In the genomic region with DNA sequence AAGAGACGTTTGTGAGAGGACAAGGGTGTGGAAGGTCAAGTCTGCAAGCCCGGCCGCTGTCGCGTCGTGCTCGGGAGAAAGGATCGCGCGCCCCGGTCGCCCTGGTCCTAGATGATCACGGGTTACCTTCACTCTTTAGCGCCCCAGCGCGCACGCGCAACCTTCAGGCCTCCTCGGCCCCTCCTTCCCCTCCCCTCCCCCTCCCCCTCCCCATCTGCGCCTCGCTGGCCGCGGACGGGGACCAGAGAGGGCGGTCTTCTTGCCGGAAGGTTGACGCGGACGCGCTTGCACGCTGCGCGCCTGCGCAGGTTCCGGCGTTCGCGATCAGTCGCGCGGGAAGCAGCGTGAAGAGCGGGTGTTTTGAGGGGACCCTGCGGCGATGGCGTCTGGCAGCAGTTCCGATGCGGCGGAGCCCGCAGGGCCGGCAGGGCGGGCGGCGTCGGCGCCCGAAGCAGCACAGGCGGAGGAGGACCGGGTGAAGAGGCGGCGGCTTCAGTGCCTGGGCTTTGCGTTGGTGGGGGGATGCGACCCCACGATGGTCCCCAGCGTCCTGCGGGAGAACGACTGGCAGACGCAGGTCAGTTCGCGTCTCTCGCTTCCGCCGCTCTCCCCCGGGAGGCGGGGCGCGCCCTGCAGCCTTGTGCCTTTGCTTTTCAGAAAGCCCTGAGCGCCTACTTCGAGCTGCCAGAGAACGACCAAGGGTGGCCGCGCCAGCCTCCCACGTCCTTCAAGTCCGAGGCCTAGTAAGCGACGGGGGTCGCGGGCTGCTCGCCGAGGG, we compare ENCODE assay signal across 8 mouse cellular contexts. TPM values are rescaled to one million over a fixed set of nuclear protein-coding genes. Genes with fewer than 3 reads are reported as not detected.
DNase-seq lines count a peak whose midpoint lies in the region; ATAC-seq lines count a peak whose summit lies in the region.

A gene (minus strand): TSS at position 188 of the 778 bp plus-strand sequence.
A gene (plus strand): TSS at position 327 of the 778 bp plus-strand sequence.

- H3K4me3 ChIP-seq in heart, embryonic 13.5 days, result peak within 1 kb of the TSS; percentile 92
- H3K4me3 ChIP-seq in liver, embryonic 12.5 days, result peak within 1 kb of the TSS; percentile 97
- peak within 1 kb of the TSS; percentile 96 for H3K4me3 ChIP-seq in stomach, embryonic 15.5 days (replicated peaks)

- under 1% methylated on average over 89 of the region's 90 CpGs for WGBS in heart, embryonic 13.5 days
- under 1% methylated on average over 86 of the region's 90 CpGs for WGBS in liver, embryonic 12.5 days (ENCODE audit: insufficient replicate concordance)
- WGBS in stomach, embryonic 15.5 days, result under 1% methylated on average over 84 of the region's 90 CpGs

- peak within 1 kb of the TSS; percentile 99 for H3K9ac ChIP-seq in heart, embryonic 13.5 days
- peak within 1 kb of the TSS; percentile 98 for H3K9ac ChIP-seq in liver, embryonic 12.5 days
- H3K9ac ChIP-seq in stomach, embryonic 15.5 days, result peak within 1 kb of the TSS; percentile 99

- peak within 1 kb of the TSS; percentile 92 for H3K4me2 ChIP-seq in heart, embryonic 13.5 days
- H3K4me2 ChIP-seq in liver, embryonic 12.5 days, result peak within 1 kb of the TSS; percentile 78
- H3K4me2 ChIP-seq in stomach, embryonic 15.5 days, result peak within 1 kb of the TSS; percentile 75

- peak; percentile 99 for DNase-seq in CD4-positive helper T cell, adult 2 months (ENCODE audit: low read depth, low spot score)
- DNase-seq in brain, embryonic 18.5 days (ENCODE audit: low read depth, low spot score), result peak; percentile 91
- DNase-seq in kidney, postnatal 10 days, result peak; percentile 97
- DNase-seq in natural killer cell, adult 2 months (ENCODE audit: low spot score in 2 of 2), result peak; percentile 91 to 93

- no peaks in the 10 kb centered on the region for H3K9me3 ChIP-seq in heart, embryonic 13.5 days
- H3K9me3 ChIP-seq in liver, embryonic 12.5 days (replicated peaks), result no peaks in the 10 kb centered on the region
- H3K9me3 ChIP-seq in stomach, embryonic 15.5 days, result no peaks in the 10 kb centered on the region

- H3K27ac ChIP-seq in heart, embryonic 13.5 days (replicated peaks), result peak within 1 kb of the TSS; percentile 95
- H3K27ac ChIP-seq in liver, embryonic 12.5 days, result peak within 1 kb of the TSS; percentile 98
- H3K27ac ChIP-seq in stomach, embryonic 15.5 days, result peak within 1 kb of the TSS; percentile 97

- no peaks in the 10 kb centered on the region for H3K27me3 ChIP-seq in heart, embryonic 13.5 days (replicated peaks)
- H3K27me3 ChIP-seq in liver, embryonic 12.5 days (replicated peaks), result no peaks in the 10 kb centered on the region
- no peaks in the 10 kb centered on the region for H3K27me3 ChIP-seq in stomach, embryonic 15.5 days (replicated peaks)

- ATAC-seq in erythroid progenitor cell, adult 5-6 weeks (replicated peaks; ENCODE audit: low FRiP score, poor library complexity, severe bottlenecking), result peak; percentile 89
- ATAC-seq in heart, embryonic 13.5 days (ENCODE audit: extremely low read depth, insufficient number of reproducible peaks, low FRiP score, low TSS enrichment), result peak; percentile 96
- ATAC-seq in liver, embryonic 12.5 days, result peak; percentile 95
- ATAC-seq in stomach, embryonic 15.5 days (ENCODE audit: insufficient read depth, low FRiP score, low read depth), result peak; percentile 97

- peaks cover 41% of the 10 kb centered on the region for H3K4me1 ChIP-seq in heart, embryonic 13.5 days
- peaks cover 32% of the 10 kb centered on the region for H3K4me1 ChIP-seq in liver, embryonic 12.5 days
- peaks cover 17% of the 10 kb centered on the region for H3K4me1 ChIP-seq in stomach, embryonic 15.5 days

- peaks cover 12% of the 10 kb centered on the region; the same call in 1 of the 2 replicates for H3K36me3 ChIP-seq in heart, embryonic 13.5 days
- H3K36me3 ChIP-seq in liver, embryonic 12.5 days, result peaks cover 13% of the 10 kb centered on the region
- no peaks in the 10 kb centered on the region for H3K36me3 ChIP-seq in stomach, embryonic 15.5 days

RNA-seq across cellular contexts. Expression of the first gene that starts in this region (rescaled TPM):
- total RNA-seq in erythroid progenitor cell, adult 5-6 weeks (2015; ENCODE audit: low replicate concordance), result 18.0 and 24.1 TPM in 2 replicates
- 22.7 and 26.2 TPM in 2 replicates for total RNA-seq in erythroid progenitor cell, adult 5-6 weeks (2017; ENCODE audit: low replicate concordance)
- 210 and 242 TPM in 2 replicates for polyA plus RNA-seq in heart, embryonic 13.5 days (2015; fragmentation: Nextera tagmentation; extraction: Ambion mirVana)
- polyA plus RNA-seq in liver, embryonic 12.5 days (2016; fragmentation: Nextera tagmentation; extraction: Ambion mirVana), result 61.2 and 66.4 TPM in 2 replicates
- 102 and 103 TPM in 2 replicates for polyA plus RNA-seq in stomach, embryonic 15.5 days (2015; fragmentation: Nextera tagmentation; extraction: Ambion mirVana)

RNA-seq across cellular contexts. Expression of the second gene that starts in this region (rescaled TPM):
- total RNA-seq in erythroid progenitor cell, adult 5-6 weeks (2015; ENCODE audit: low replicate concordance), result 40.0 and 51.6 TPM in 2 replicates
- 22.4 and 54.9 TPM in 2 replicates for total RNA-seq in erythroid progenitor cell, adult 5-6 weeks (2017; ENCODE audit: low replicate concordance)
- polyA plus RNA-seq in heart, embryonic 13.5 days (2015; fragmentation: Nextera tagmentation; extraction: Ambion mirVana), result 30.4 and 34.0 TPM in 2 replicates
- 39.9 and 40.5 TPM in 2 replicates for polyA plus RNA-seq in liver, embryonic 12.5 days (2016; fragmentation: Nextera tagmentation; extraction: Ambion mirVana)
- polyA plus RNA-seq in stomach, embryonic 15.5 days (2015; fragmentation: Nextera tagmentation; extraction: Ambion mirVana), result 52.3 and 56.3 TPM in 2 replicates

Comparison
In these comparisons a context has a peak if more than half of its experiments do, and no peak if none do; other contexts are left out.
1. Peak in every context shown above with its lines: DNase-seq, ATAC-seq, H3K4me3 ChIP-seq and H3K27ac ChIP-seq.